Mouse (Mus musculus): ENCODE results near the gene Unk.

The Unk gene

GRCm38 (mm10) chr11:116106963-116107776 lies 77.0 kb downstream of the Unk start:
- DNase-seq (ENCODE audit: low read depth, low spot score) = no peak

GRCm38 (mm10) chr11:116107777-116108285 lies 77.7 kb downstream of the Unk start:
- no peak for DNase-seq (ENCODE audit: low read depth, low spot score)

- no peak for DNase-seq (ENCODE audit: low read depth, low spot score)
These were observed 78.5 kb downstream of the Unk start for GRCm38 (mm10) chr11:116108464-116109137.

GRCm38 (mm10) chr11:116109441-116110081 lies 79.4 kb downstream of the Unk start:
- DNase-seq (ENCODE audit: low read depth, low spot score) = no peak

GRCm38 (mm10) chr11:116110131-116110530 lies 80.0 kb downstream of the Unk start:
- DNase-seq (ENCODE audit: low read depth, low spot score) = no peak

GRCm38 (mm10) chr11:116110540-116110939 lies 80.4 kb downstream of the Unk start:
- DNase-seq (ENCODE audit: low read depth, low spot score) = no peak

All from telencephalon, adult 2 months (tissue).